Mouse (Mus musculus) embryo, embryonic 11 days (tissue): Measurements from ENCODE around the gene Hecw2.

ENCODE experiments used
- DNase-seq: peaks from one replicate; pipeline ENCODE4 v3.0.0-alpha.2; 2015

The Hecw2 gene

DNA sequence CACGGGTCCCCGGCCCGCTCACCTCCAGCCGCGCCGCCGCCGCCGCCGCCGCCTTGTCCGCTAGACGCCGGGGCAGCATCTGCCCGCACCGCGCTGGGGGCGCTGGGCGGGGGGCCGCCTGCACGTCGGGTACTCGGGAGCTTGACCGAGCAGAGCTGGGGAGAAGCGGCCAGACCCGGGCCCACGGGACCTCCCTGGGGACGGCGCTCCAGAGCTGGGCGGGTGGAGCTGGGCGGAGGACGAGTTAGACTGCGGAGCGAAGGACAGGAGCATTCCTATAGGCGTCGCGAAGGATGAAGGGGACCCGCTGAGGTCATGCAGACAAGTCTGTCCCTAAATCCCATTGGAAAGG is at the start of gene Hecw2:
Gene Hecw2, minus strand, starts transcription at position 215 of the 352 bp plus-strand sequence.
- peak; percentile 70 for DNase-seq

DNA sequence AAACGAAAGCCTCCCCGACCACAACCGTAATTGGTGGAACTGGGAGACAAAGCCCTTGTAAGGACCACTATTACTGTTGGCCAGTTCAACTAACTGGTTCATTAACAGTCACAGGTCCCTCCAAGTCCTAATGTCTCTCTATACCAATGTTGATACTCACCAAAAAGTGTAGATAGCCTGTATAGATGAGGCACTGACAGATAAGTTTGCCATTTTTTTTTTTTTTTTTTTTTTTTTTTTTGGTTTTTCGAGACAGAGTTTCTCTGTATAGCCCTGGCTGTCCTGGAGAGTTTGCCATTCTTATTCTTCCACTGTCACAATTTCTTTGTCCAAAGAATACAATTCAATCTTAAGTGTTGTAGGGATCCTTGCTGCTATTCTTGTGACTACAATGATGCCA is 47.8 kb upstream of the Hecw2 start:
- DNase-seq = no peak

DNA sequence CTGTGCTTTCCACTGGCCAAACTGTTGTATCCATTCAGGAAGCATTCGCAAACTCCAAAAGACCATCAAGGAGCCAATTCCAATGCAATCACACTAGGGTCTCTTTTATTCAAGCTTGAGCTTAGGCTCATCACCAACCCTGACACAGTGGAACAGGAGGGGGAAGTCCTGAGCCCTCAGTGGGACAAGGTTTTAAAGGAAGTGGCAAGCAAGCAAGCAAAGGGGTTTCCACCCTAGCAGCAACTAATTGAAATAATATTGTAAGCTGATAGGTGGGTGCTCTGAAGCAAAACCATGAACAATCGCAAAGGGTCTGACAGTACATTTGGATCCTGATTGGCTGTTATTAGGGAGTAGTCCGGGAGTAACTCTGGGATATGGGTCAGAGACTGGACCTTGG is 25.3 kb upstream of the Hecw2 start:
- DNase-seq = no peak

- DNase-seq = peak; percentile 77
Observed at GRCm38 (mm10) chr1:54194183-54194953, 600 bp downstream of the Hecw2 start.

DNA sequence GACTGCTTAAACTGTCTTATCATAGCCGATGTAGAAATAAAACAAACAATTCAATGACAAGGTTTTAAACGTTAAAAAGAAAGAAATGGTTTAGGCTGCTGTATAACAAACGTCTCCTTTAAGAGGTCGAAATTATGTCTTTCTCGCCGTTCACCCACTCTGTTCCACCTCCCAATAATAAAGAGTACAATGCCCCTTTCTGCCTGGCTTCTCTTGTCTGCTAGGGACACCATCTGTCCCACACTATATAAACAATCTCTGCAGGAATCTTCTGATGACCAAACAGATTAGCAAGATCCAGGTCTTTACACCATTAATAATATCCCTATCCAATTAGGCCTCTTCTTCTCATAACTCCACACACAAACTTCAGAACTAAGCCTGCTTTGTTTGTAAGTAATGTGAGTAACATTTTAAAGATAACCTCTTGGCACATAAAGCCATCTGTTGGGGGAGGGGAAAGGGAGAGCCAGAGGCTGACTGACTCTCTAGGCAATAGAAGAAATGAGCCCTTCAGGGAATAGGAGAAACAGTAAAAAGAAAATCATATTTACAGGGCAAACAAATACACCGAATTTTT is 1.7 kb downstream of the Hecw2 start:
- DNase-seq = peak; percentile 56

DNA sequence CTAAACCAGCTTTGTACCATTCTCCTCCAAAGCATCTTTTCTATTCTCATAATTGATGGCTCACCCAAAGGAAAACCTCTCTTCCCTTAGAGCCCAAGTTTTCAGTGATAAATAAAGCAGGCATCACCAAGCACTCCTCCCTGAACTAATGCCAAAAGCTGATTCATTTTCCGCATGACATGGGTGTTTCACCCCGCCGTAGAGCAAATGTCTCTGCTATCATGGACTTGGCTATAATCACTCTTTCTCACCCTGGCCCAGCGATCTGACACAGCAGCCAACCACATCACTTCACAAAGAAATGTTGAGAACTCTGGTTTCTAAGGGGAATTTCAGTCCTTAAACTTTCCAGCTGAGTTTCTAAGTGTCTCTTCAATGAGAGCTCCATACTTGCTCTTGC is 7.4 kb downstream of the Hecw2 start:
- no peak for DNase-seq

DNA sequence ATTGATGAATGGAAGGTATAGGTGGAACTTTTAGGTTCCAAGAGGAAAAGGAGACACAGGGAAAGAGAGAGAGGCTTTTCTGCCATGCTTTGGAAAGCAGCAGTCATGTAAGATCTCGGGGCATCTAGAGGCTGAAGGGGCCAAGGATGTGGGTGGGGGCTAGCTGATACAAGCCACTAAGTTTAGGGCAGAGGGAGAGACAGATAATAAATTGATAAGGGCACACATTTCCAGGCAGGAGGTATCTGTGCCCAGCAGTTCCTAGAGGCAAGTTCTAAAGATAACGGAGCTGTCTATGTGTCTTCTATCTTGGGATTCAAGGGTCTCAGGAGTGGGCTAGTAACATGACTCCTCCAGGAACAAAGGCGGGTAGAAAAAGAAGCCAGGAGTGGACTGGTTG is 8.6 kb downstream of the Hecw2 start:
- DNase-seq = no peak

DNA sequence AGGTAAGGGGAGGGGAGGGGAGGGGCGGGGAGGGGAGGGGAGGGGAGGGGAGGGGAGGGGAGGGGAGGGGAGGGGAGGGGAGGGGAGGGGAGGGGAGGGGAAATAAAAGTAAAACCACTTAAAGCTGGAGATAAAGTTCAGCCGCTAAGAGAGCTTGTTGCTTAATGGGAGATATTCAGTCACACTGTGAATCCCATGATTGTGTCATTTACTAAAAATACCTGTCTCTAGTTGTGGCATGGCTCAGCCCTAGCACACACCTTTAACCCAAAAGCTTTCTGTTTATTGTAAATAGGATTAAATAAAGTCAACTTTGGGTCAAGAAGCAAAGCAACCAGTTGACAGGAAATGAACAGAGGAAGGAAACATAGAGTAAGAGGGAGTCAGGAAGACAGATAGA is 14.3 kb downstream of the Hecw2 start:
- DNase-seq = no peak

- no peak for DNase-seq
Observed at GRCm38 (mm10) chr1:54179179-54179578, 15.8 kb downstream of the Hecw2 start.

DNA sequence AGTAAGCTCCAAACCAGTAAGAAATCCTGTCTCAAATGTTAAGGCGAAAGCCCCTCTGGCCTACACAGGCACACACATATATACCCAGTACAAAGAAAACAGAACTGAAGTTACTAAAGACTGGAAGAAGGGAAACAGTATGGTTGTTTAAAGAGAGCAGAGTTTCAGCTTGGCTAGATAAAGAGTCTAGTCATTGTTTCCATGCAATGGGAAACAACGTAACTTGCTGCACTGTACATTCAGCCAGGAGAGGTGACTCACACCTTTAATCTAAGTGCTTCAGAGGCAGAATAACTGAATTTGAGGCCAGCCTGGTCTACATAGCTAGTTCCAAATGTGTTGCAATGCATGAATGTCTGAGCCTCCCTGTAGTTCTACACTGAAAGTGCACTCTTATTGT is 18.4 kb downstream of the Hecw2 start:
- DNase-seq = no peak

DNA sequence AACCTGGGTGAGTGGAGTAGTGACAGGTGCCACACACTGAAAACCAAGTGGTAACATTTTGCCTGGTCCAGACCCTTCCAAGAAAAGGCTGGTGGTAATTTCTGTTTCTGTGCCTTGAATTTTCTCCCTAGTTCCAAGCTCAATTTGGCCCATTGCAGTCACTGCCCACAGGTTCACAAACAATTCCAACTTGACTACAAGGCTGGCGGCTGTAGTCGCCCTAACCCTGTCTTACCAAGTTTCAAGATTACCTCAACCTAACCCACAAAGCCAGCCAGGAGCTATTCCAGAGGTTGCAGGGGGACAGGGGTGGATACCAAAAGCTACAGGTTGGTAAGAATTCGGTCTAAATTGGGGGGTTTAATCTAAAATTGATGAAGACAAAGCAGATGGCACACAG is 27.0 kb downstream of the Hecw2 start:
- DNase-seq = no peak

- DNase-seq = no peak
Observed at GRCm38 (mm10) chr1:54159531-54159930, 35.4 kb downstream of the Hecw2 start.

DNA sequence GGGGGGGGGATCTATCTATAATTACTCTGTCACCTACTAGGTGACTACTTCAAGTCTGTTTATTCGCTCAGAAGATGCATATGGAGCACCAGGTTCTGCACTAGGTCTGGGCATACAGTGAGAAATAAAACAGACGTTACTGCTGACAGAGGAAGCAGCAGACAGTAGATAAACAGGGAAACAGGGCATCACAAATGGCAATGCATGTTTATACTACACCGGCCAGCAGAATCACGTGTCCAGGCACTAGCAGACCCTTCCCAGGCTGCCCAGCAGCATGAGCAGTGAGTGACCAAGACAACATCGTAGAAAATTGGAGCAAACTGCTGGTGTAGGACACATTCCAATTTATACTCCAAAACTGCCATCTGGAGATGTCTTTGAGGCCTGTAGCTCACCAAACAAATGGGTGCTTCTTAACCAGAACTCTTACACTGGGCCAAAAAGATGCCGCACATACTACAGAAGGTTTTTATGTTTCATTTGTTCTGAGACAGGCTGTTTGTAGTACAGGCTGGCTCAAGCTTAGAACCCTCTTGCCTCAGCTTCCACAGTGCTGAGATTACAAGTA is 41.7 kb downstream of the Hecw2 start:
- DNase-seq = no peak

- no peak for DNase-seq
Observed at GRCm38 (mm10) chr1:54145106-54145505, 49.9 kb downstream of the Hecw2 start.

DNA sequence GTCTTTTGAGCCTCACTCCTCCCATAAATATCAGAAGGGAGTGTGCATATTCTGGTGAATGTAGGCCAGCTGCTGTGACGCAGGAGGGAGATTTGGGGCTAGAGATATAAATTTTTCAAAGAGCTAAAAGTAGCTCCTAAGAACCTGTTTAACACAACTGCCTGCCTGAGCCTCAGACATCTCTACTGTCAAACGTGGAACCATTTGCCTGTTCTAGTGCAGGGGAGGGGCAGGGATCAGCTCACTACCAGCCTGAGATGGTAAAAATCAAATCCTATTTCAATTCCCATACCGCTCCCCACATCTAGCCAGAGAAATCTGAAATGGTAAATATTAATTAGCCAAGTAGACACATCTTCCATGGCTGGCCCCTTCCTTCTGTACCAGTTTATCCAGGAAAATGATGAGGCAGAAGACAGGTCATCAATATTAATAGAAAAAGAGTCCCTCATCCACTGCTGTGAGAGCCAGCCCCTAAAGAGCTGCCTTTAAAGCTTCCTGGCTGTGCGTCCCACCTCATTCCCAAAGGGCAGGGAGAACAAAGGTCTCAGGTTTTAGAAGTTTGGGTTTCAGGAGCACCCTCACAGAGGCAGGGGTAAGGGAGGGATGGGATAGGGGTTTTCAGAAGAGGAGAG is 61.0 kb downstream of the Hecw2 start:
- DNase-seq = no peak

GRCm38 (mm10) chr1:54128714-54129431 is 66.1 kb downstream of the Hecw2 start:
- no peak for DNase-seq

DNA sequence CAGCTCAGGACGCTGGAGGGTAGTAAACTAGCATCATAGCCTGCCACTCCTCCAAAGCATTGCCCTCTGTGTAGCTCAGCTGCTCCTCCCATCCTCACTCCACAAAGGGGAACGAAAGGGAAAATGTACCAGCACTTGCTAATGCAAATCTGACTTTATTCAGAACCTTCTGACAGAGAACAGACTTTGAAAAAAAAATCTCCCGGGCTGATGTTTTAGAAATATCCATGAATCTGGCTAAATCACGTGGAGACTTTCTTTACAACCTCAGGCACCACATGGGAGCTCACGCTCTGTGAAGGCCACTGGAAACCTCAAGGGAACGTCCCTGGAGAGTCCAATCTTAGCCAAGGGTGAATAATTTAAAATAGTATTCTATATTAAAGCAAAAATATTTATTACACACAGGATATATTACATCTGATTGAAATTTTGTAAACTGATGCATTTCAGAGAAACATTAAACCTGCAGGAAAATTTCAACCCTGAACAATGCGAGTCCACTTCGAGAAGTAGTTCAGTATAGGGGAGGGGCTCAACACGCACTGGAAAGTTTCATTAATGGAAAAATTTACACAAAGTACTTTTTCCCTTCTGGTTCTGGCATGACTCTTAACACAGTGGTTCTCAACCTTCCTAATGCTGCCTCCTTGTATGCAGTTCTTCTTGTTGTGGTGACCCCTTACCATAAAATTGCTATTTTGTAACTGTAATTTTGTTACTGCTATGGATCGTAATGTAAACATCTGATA is 67.8 kb downstream of the Hecw2 start:
- DNase-seq = no peak

GRCm38 (mm10) chr1:54122551-54122950 is 72.4 kb downstream of the Hecw2 start:
- DNase-seq = no peak

GRCm38 (mm10) chr1:54121071-54121730 is 73.8 kb downstream of the Hecw2 start:
- no peak for DNase-seq

DNA sequence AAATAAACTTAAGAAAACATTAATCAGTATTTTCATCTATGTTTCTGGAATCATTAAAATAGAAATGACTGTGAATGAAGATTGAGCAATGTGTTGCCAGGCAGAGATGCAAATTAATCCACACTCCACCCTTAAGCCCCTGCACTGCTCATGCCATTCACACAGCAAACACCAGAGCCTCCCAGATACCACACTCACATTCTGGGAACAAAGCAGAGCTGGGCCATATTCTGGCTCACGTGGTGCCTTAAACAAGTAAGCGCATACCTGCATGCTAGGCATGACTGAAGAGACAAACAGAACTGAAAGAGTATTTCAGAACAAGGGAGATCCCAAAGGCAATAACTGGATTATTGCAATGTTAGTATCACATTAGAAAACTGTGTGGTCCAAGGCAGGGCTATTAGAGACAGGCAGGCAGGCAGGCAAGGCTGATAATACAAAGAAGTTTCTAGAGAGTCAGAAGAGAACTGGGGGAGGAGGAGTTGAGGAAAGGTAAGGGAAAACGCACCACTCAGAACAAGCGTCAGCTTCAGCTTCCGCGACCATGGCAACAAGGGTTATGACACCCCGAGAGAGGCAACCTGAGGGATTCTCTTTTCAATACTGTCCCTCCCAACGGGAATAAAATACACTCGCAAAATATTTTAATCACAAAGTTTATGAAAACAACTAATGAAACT is 75.2 kb downstream of the Hecw2 start:
- peak; percentile 13 for DNase-seq

DNA sequence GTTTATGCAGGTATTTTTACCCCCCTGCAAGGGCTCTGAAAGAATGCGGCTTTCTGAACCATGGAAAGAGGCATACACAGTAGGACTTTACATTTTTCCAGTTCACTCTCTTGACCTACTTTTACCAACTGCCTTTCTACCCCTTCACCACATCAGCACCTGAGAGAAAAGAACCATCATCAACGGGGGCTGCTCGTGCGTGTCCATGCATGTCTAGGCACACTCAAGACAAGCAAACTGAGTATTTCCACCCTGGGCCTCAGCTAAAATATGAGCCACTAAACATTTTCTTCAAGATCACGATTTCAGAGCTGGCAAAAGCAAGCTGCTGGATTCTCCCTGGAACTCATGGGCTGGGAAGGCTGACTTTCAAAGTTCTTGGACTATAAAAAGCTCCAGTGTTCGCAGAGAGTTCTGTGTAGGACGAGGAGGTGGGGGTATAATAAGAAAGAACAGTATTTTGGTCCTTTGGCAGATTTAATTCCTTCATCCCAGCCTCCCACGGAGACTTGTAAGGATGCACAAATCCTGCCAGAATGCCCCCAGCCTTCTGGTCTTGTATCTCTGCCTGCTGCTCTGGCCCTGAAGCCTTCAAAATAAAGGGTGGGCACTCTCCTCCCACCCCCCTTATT is 76.5 kb downstream of the Hecw2 start:
- no peak for DNase-seq
